Mouse (Mus musculus): ENCODE results near the gene Bicra. TPM values are rescaled to one million over a fixed set of nuclear protein-coding genes. Genes with fewer than 3 reads are reported as not detected.
A peak's percentile ranks its signal among the peaks of the same experiment; 100 is the strongest.

Bicra gene
- total and polyA plus RNA-seq, 3 experiments: 0.32 to 10.2 (median 2.2) TPM

DNA sequence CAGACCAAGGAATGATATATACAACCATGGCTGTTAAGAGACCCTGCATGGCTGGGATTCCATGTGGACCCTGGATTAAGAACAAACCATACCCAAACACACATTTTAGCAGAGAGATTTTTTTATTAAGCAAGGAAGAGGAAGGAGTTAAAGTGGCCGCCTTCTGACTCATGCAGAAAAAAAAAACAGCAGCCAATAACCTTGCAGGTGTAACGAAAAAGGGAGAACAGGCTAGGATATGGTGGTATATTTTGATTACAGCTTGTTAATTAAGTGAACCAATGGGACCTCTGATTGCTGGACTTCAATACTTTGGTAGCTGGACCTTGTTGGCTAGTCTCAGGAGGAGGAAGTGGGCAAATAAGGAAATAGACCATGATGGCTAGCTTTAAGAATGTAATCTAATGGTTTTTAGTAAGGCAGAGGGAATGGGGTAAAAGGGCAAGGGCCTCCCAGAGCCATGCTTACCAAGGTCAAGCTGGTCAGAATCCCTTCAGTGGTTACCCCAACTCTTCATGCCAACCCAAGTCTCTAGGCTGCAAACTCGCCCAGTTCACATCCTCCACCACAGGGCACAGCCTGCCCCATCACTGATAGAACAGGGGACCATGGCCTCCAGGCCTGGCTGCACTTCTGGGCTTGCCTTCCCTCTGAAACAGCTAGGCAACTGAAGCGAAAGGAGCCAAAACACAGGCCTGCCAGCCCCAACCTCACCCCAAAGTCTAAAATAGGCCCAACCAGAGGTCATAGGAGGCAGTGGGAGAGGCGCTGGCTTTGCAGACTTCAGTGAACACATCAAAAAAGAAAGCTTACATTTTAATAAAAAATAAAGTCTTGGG lies 28.2 kb downstream of the Bicra start:
- TF ChIP-seq ZNF384 (IDR thresholded peaks at IDR 0.05; ENCODE audit: low read depth, low read length): 0 out of 2 replicates have a peak, but pooled peaks have one; percentile 37
- TF ChIP-seq JUN (IDR thresholded peaks at IDR 0.05; ENCODE audit: insufficient read depth, low read depth, low read length): no peak
- no peak for TF ChIP-seq MAX (IDR thresholded peaks at IDR 0.05; ENCODE audit: low read length)
- no peak for TF ChIP-seq POLR2A (IDR thresholded peaks at IDR 0.05; ENCODE audit: low read depth, low read length)
- no peak for TF ChIP-seq CHD1 (IDR thresholded peaks at IDR 0.05; ENCODE audit: low read depth, low read length)
- Histone ChIP-seq H3K27me3 (replicated peaks) (no peaks in the 10 kb centered on the region), H3K4me2 (ENCODE audit: insufficient read depth, low read depth, poor library complexity, severe bottlenecking) (no peak overlapping the region), H3K4me3 (replicated peaks in 1 of 3; ENCODE audit: low read depth in 2 of 3, low read length in 2 of 3, poor library complexity in 1 of 3) (no peak overlapping the region), H3K27ac (ENCODE audit: insufficient read depth, low read depth) (no peak overlapping the region), H3K9me3 (replicated peaks; ENCODE audit: low read length) (no peaks in the 10 kb centered on the region), H3K4me1 (ENCODE audit: control insufficient read depth in 1 of 2, insufficient read depth in 2 of 2) (peaks cover 14 to 80% of the 10 kb centered on the region in 2 experiments), H3K36me3 (replicated peaks in 1 of 2; ENCODE audit: control insufficient read depth in 1 of 2, insufficient read depth in 1 of 2, low read length in 1 of 2) (peaks cover 0 to 30% of the 10 kb centered on the region in 2 experiments), H3K79me2 (replicated peaks; ENCODE audit: control insufficient read depth, extremely low read depth, insufficient read depth, poor library complexity, severe bottlenecking) (peaks cover 30% of the 10 kb centered on the region), H3K9ac (ENCODE audit: insufficient read depth, low read depth) (no peak overlapping the region)
- dilution Hi-C loops (cut with MboI; ENCODE audit: extremely low pct_ligation_motif_present, extremely low pct_unique_long_range_greater_than_20kb, low sequenced_read_pairs) (no loop called here), in situ Hi-C loops (cut with MboI; ENCODE audit: low pct_ligation_motif_present, low pct_unique_long_range_greater_than_20kb, low sequenced_read_pairs) (no loop called here)
- DNase-seq (ENCODE audit: extremely low read depth): no peak

- Histone ChIP-seq H3K79me2 (replicated peaks; ENCODE audit: control insufficient read depth, extremely low read depth, insufficient read depth, poor library complexity, severe bottlenecking) (peaks cover 32% of the 10 kb centered on the region), H3K4me2 (ENCODE audit: insufficient read depth, low read depth, poor library complexity, severe bottlenecking) (no peak overlapping the region), H3K4me3 (replicated peaks in 1 of 3; ENCODE audit: low read depth in 2 of 3, low read length in 2 of 3, poor library complexity in 1 of 3) (no peak overlapping the region), H3K4me1 (ENCODE audit: control insufficient read depth in 1 of 2, insufficient read depth in 2 of 2) (peaks cover 23 to 87% of the 10 kb centered on the region in 2 experiments), H3K27ac (ENCODE audit: insufficient read depth, low read depth) (no peak overlapping the region), H3K9me3 (replicated peaks; ENCODE audit: low read length) (no peaks in the 10 kb centered on the region), H3K9ac (ENCODE audit: insufficient read depth, low read depth) (no peak overlapping the region), H3K27me3 (replicated peaks) (no peaks in the 10 kb centered on the region), H3K36me3 (replicated peaks in 1 of 2; ENCODE audit: control insufficient read depth in 1 of 2, insufficient read depth in 1 of 2, low read length in 1 of 2) (peaks cover 0 to 30% of the 10 kb centered on the region in 2 experiments)
- in situ Hi-C loops (cut with MboI; ENCODE audit: low pct_ligation_motif_present, low pct_unique_long_range_greater_than_20kb, low sequenced_read_pairs) (no loop called here), dilution Hi-C loops (cut with MboI; ENCODE audit: extremely low pct_ligation_motif_present, extremely low pct_unique_long_range_greater_than_20kb, low sequenced_read_pairs) (no loop called here)
- DNase-seq (ENCODE audit: extremely low read depth): no peak
- TF ChIP-seq RAD21 (IDR thresholded peaks at IDR 0.05; ENCODE audit: low read depth, low read length) (no peak), PAX5 (IDR thresholded peaks at IDR 0.05; ENCODE audit: low read length) (no peak), ETS1 (conservative IDR thresholded peaks at IDR 0.05; ENCODE audit: low read depth, low read length) (no peak), EP300 (IDR thresholded peaks at IDR 0.05; ENCODE audit: low read length) (no peak), SMC3 (IDR thresholded peaks at IDR 0.05; ENCODE audit: low read depth, low read length) (no peak), MAX (IDR thresholded peaks at IDR 0.05; ENCODE audit: low read length) (no peak), CTCF (conservative IDR thresholded peaks at IDR 0.05 in 1 of 2, IDR thresholded peaks at IDR 0.05 in 1 of 2; ENCODE audit: low read depth in 2 of 2, low read length in 2 of 2) (no peak), USF1 (IDR thresholded peaks at IDR 0.05; ENCODE audit: low read depth, low read length) (no peak), TBP (conservative IDR thresholded peaks at IDR 0.05; ENCODE audit: low read depth, low read length) (no peak), ZKSCAN1 (IDR thresholded peaks at IDR 0.05; ENCODE audit: borderline replicate concordance, low read depth, low read length) (no peak), ZC3H11A (IDR thresholded peaks at IDR 0.05; ENCODE audit: low read depth, low read length) (no peak), ZMIZ1 (IDR thresholded peaks at IDR 0.05; ENCODE audit: low read depth, low read length) (no peak), TCF12 (IDR thresholded peaks at IDR 0.05; ENCODE audit: low read depth, low read length) (no peak), NELFE (IDR thresholded peaks at IDR 0.05; ENCODE audit: low read depth, low read length) (no peak), POLR2AphosphoS2 (IDR thresholded peaks at IDR 0.05; ENCODE audit: low read depth, low read length) (no peak), ELF1 (IDR thresholded peaks at IDR 0.05; ENCODE audit: low read depth, low read length) (no peak), KAT2A (IDR thresholded peaks at IDR 0.05; ENCODE audit: insufficient replicate concordance, low read length) (no peak), E2F4 (IDR thresholded peaks at IDR 0.05; ENCODE audit: insufficient replicate concordance, low read depth, low read length) (no peak), POLR2A (IDR thresholded peaks at IDR 0.05; ENCODE audit: low read depth, low read length) (no peak), HCFC1 (IDR thresholded peaks at IDR 0.05; ENCODE audit: low read depth, low read length) (no peak)
These were observed 29.5 kb downstream of the Bicra start for GRCm38 (mm10) chr7:16018016-16018810.
